Mouse (Mus musculus) E14TG2a.4 (cell line): ENCODE data around the gene Cox8b.

ENCODE experiments used
- CTCF ChIP-seq: conservative IDR thresholded peaks from 2 replicates; pipeline ENCODE4 v1.5.1; 2014; ENCODE audit warnings: low read length
- NANOG ChIP-seq: IDR thresholded peaks from 2 replicates; pipeline ENCODE4 v1.6.1; 2014; ENCODE audit warnings: borderline replicate concordance, low read length, mixed read lengths
- POU5F1 ChIP-seq: IDR thresholded peaks from 2 replicates; pipeline ENCODE4 v1.6.1; 2014; ENCODE audit warnings: low read length, borderline replicate concordance

DNA sequence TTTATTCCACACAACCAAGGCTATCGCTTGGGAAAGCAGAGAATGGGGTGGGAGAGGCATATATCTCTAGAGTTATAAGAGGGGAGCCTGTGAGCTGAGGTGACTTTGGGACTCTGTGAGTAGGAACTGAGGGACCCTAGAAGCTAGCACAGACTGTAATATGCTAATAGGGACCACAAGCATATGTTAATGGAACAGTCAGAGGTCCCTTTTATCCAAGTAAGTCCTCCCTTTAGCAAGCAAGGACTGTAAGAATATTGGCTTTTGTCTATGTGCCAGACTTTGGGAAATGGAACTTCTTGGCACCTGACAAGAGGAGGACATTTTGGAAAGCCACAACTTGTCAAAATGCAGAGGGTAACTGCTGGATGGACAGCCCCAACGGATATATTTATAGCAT is 38.6 kb upstream of the Cox8b start:
- no peak for TF ChIP-seq CTCF
- TF ChIP-seq POU5F1, result no peak; the same call in 1 of the 2 replicates
- no peak for TF ChIP-seq NANOG
